Mouse (Mus musculus) erythroblast, embryonic 14.5 days (primary cell): ENCODE data around the gene Cep290.

Experiments
- GATA1 ChIP-seq: IDR thresholded peaks from 2 replicates; pipeline ENCODE4 v1.6.1; 2012; ENCODE audit warnings: low read length, inconsistent platforms, mixed read lengths
- TAL1 ChIP-seq: IDR thresholded peaks from 3 replicates; pipeline ENCODE4 v1.6.1; 2012; ENCODE audit warnings: low read length, inconsistent platforms, mixed read lengths

- TF ChIP-seq GATA1 (peak; percentile 80), TAL1 (peak; percentile 77)
Observed at GRCm38 (mm10) chr10:100498309-100498708, 11.0 kb downstream of the Cep290 start.
